Mouse (Mus musculus): ENCODE data around the gene Mymx. TPM values are rescaled to one million over a fixed set of nuclear protein-coding genes. Genes with fewer than 3 reads are reported as not detected.

The Mymx gene
- polyA plus RNA-seq, 1 experiment from 2014 or later = 0.39 TPM

DNA sequence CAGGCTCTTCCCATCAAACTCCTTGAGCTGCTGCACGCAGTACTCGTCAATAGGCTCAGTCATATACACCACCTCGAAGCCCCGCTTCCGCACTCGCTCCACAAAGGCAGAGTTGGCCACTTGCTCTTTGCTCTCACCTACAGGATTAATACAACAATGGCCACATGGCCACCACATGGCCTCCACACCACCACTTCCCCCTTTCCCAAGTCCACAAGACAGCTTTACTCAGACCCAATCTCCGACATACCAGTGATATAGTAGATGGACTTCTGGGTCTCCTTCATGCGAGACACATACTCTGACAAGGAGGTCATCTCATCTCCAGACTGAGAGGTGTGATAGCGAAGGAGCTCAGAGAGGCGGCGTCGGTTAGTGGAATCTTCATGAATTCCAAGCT is 32.9 kb downstream of the Mymx start:
- Histone ChIP-seq H3K4me2 (ENCODE audit: low read depth, low read length) (no peak overlapping the region), H3K4me3 (ENCODE audit: low read length) (no peak overlapping the region), H3K27ac (ENCODE audit: low read length) (no peak overlapping the region), H3K36me3 (ENCODE audit: control insufficient read depth, insufficient read depth, low read length) (peaks cover 63% of the 10 kb centered on the region), H3K9me3 (ENCODE audit: control insufficient read depth, low read length) (no peaks in the 10 kb centered on the region), H3K4me1 (replicated peaks; ENCODE audit: control insufficient read depth, insufficient read depth, low read length) (peaks cover 23% of the 10 kb centered on the region), H3K9ac (ENCODE audit: low read length) (no peak overlapping the region), H3K27me3 (ENCODE audit: control insufficient read depth, insufficient read depth, low read depth, low read length) (no peaks in the 10 kb centered on the region)
- ATAC-seq (ENCODE audit: low read depth) = no peak
- 82% methylated on average over 12 of the region's 12 CpGs for WGBS

DNA sequence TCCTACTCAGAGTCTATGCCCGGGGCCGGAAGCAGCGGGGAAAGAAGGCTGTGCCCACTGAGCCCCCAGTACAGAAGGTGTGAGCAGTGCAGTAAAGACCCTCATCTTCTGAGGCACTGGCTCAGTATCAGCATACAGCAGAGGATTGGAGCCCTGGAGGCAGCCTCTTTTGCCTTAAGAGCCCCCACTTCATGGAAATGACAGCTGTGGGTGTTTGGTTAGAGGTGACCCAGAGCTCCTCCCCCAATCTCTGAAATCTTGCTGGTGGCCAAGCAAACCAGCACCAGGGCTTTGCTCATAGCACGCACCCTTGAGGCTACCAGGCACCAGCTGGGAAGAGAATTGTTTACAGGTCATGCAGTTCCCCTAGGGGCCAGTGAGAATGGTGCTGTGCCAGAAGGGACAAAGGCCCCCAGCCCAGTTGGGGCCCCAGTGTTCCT is 34.7 kb downstream of the Mymx start:
- Histone ChIP-seq H3K36me3 (ENCODE audit: control insufficient read depth, insufficient read depth, low read length) (peaks cover 63% of the 10 kb centered on the region), H3K4me3 (ENCODE audit: low read length) (no peak overlapping the region), H3K27me3 (ENCODE audit: control insufficient read depth, insufficient read depth, low read depth, low read length) (no peaks in the 10 kb centered on the region), H3K9me3 (ENCODE audit: control insufficient read depth, low read length) (no peaks in the 10 kb centered on the region), H3K4me2 (ENCODE audit: low read depth, low read length) (no peak overlapping the region), H3K27ac (ENCODE audit: low read length) (no peak overlapping the region), H3K9ac (ENCODE audit: low read length) (no peak overlapping the region), H3K4me1 (replicated peaks; ENCODE audit: control insufficient read depth, insufficient read depth, low read length) (peaks cover 23% of the 10 kb centered on the region)
- 34% methylated on average over 4 of the region's 4 CpGs for WGBS
- no peak for ATAC-seq (ENCODE audit: low read depth)

DNA sequence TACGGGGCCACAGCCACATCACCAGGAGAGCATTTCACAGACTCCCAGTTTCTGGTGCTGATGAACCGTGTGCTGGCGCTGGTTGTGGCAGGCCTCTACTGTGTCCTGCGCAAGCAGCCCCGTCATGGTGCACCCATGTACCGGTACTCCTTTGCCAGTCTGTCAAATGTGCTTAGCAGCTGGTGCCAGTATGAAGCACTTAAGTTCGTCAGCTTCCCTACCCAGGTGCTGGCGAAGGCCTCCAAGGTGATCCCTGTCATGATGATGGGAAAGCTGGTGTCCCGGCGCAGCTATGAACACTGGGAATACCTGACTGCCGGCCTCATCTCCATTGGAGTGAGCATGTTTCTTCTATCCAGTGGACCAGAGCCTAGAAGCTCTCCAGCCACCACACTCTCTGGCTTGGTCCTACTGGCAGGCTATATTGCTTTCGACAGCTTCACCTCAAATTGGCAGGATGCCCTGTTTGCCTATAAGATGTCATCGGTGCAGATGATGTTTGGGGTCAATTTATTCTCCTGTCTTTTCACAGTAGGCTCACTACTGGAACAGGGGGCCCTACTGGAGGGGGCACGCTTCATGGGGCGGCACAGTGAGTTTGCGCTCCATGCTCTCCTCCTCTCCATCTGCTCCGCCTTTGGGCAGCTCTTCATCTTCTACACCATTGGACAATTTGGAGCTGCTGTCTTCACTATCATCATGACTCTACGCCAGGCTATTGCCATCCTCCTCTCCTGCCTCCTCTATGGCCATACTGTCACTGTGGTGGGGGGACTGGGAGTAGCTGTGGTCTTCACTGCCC is 35.3 kb downstream of the Mymx start:
- Histone ChIP-seq H3K4me1 (replicated peaks; ENCODE audit: control insufficient read depth, insufficient read depth, low read length) (peaks cover 21% of the 10 kb centered on the region), H3K27me3 (ENCODE audit: control insufficient read depth, insufficient read depth, low read depth, low read length) (no peaks in the 10 kb centered on the region), H3K36me3 (ENCODE audit: control insufficient read depth, insufficient read depth, low read length) (peaks cover 61% of the 10 kb centered on the region), H3K4me2 (ENCODE audit: low read depth, low read length) (no peak overlapping the region), H3K9ac (ENCODE audit: low read length) (no peak overlapping the region), H3K27ac (ENCODE audit: low read length) (no peak overlapping the region), H3K9me3 (ENCODE audit: control insufficient read depth, low read length) (no peaks in the 10 kb centered on the region), H3K4me3 (ENCODE audit: low read length) (no peak overlapping the region)
- no peak for ATAC-seq (ENCODE audit: low read depth)
- 52% methylated on average over 18 of the region's 18 CpGs for WGBS

DNA sequence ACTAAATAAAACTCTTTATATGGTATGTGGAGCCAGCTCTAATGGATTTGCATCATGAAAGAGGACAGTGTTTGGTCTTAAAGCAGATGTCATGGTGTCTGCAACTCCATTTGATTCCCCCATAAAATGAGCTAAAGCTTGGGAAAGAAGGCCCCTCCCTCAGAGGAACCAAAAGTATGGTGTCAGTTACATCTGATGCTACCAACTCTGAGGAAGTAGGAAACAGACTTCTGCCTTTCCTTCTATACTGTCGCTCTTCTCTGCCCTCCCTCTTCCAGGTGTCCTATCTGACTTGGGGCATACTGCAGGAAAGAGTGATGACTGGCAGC is 35.9 kb downstream of the Mymx start:
- no peak for ATAC-seq (ENCODE audit: low read depth)
- H3K9ac ChIP-seq (ENCODE audit: low read length) = no peak overlapping the region
- peaks cover 15% of the 10 kb centered on the region for H3K4me1 ChIP-seq (replicated peaks; ENCODE audit: control insufficient read depth, insufficient read depth, low read length)
- no peak overlapping the region for H3K4me3 ChIP-seq (ENCODE audit: low read length)
- H3K27ac ChIP-seq (ENCODE audit: low read length) = no peak overlapping the region
- no peaks in the 10 kb centered on the region for H3K9me3 ChIP-seq (ENCODE audit: control insufficient read depth, low read length)
- H3K4me2 ChIP-seq (ENCODE audit: low read depth, low read length) = no peak overlapping the region
- H3K36me3 ChIP-seq (ENCODE audit: control insufficient read depth, insufficient read depth, low read length) = peaks cover 55% of the 10 kb centered on the region
- WGBS = 72% methylated on average over 1 of the region's 1 CpGs
- no peaks in the 10 kb centered on the region for H3K27me3 ChIP-seq (ENCODE audit: control insufficient read depth, insufficient read depth, low read depth, low read length)

DNA sequence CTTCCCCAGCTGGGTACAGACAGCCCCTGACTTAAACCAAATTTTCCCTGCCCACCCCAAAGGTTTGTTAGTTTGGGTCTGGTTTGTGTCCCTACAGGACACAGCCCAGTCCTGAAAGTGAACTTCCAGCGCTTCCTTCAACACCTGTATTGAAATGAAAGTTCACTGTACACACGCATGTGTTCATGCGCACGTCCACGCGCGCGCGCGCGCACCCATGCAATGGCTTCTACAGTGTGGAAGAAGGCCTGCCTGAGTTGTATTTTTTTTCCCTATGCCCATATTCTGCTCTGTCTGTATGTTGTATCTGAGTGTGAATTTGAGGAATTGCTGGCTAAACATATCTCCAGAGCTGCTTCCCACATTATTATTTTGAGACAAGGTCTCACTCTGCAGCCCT is 36.8 kb downstream of the Mymx start:
- H3K4me2 ChIP-seq (ENCODE audit: low read depth, low read length) = peak overlapping the region; percentile 79
- peak overlapping the region; percentile 81 for H3K9ac ChIP-seq (ENCODE audit: low read length)
- WGBS = 91% methylated on average over 11 of the region's 11 CpGs
- H3K27ac ChIP-seq (ENCODE audit: low read length) = no peak overlapping the region
- H3K4me1 ChIP-seq (replicated peaks; ENCODE audit: control insufficient read depth, insufficient read depth, low read length) = peaks cover 12% of the 10 kb centered on the region
- no peaks in the 10 kb centered on the region for H3K27me3 ChIP-seq (ENCODE audit: control insufficient read depth, insufficient read depth, low read depth, low read length)
- H3K9me3 ChIP-seq (ENCODE audit: control insufficient read depth, low read length) = no peaks in the 10 kb centered on the region
- no peak for ATAC-seq (ENCODE audit: low read depth)
- H3K4me3 ChIP-seq (ENCODE audit: low read length) = peak overlapping the region; percentile 65
- peaks cover 47% of the 10 kb centered on the region for H3K36me3 ChIP-seq (ENCODE audit: control insufficient read depth, insufficient read depth, low read length)

DNA sequence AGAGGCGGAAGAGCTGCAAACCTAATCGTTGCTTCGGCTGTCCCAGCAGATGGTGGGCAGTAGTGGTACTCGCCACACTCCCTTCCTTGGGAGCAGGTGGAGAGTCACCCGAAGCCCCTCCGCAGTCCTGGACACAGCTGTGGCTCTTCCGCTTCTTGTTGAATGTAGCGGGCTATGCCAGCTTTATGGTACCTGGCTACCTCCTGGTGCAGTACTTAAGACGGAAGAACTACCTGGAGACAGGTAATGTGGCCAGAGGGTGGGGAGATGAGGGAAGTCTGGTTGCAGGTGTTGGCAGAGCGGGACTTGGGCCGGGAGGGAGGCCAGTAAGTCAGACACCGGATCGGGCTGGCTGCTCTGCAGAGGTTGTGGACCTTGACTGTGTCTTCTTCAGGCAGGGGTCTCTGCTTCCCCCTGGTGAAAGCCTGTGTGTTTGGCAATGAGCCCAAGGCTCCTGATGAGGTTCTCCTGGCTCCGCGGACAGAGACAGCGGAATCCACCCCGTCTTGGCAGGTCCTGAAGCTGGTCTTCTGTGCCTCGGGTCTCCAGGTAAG is 37.3 kb downstream of the Mymx start:
- ATAC-seq (ENCODE audit: low read depth) = no peak

DNA sequence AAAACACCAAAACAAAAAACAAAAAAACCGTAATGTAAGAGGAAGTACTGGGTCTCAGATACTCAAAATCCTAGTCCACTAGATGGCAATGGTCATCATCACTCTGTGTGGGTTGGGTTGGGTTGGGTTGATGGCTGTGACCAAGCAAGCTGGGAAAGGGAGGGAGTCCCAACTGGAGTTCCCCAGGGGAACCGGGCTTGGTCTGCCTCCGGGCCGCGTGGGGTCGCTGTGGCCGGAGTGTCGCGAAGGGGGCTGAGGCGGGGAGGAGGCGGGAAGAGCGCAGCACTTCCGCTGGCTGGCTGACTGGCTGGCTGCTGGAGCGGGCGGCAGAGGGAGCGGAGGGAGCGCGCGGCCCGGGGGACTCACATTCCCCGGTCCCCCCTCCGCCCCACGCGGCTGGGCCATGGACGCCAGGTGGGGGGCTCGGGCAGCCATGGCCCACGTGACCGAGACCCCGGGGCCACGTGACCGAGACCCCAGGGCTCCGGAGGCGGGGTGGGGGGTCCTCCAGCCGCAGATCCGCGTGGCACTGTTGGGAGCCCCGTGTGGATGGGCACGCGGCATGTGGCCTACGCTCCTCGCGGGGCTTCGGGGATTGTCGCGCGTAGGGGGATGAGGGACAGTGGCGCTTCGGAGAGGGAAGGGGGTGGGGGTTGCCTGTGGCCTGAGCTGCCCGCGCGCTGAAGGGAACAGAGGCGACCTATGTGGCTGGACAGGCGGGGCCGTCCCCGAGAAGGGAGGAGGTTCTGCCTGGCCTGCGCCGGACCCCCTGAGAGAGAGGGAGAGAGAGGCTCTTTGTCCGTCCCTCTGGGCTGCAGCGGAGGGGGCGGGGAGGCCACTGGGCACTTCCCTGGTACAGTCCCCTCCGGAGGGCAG is 38.0 kb downstream of the Mymx start, which contains the start of gene Slc35b2:
Slc35b2 (plus strand) TSS at position 220 of the 876 bp plus-strand sequence.
- peak within 1 kb of the TSS; percentile 81 for H3K9ac ChIP-seq (ENCODE audit: low read length)

More for the DNA sequence above, 37.3 kb downstream of the Mymx start:
- H3K9ac ChIP-seq (ENCODE audit: low read length) = peak overlapping the region; percentile 81
- peak overlapping the region; percentile 79 for H3K4me2 ChIP-seq (ENCODE audit: low read depth, low read length)
- H3K36me3 ChIP-seq (ENCODE audit: control insufficient read depth, insufficient read depth, low read length) = peaks cover 42% of the 10 kb centered on the region
- peaks cover 12% of the 10 kb centered on the region for H3K4me1 ChIP-seq (replicated peaks; ENCODE audit: control insufficient read depth, insufficient read depth, low read length)
- no peaks in the 10 kb centered on the region for H3K9me3 ChIP-seq (ENCODE audit: control insufficient read depth, low read length)
- WGBS = 7% methylated on average over 18 of the region's 18 CpGs
- H3K27ac ChIP-seq (ENCODE audit: low read length) = peak overlapping the region; percentile 62; the same call in 1 of the 2 replicates
- no peaks in the 10 kb centered on the region for H3K27me3 ChIP-seq (ENCODE audit: control insufficient read depth, insufficient read depth, low read depth, low read length)
- H3K4me3 ChIP-seq (ENCODE audit: low read length) = peak overlapping the region; percentile 65

DNA sequence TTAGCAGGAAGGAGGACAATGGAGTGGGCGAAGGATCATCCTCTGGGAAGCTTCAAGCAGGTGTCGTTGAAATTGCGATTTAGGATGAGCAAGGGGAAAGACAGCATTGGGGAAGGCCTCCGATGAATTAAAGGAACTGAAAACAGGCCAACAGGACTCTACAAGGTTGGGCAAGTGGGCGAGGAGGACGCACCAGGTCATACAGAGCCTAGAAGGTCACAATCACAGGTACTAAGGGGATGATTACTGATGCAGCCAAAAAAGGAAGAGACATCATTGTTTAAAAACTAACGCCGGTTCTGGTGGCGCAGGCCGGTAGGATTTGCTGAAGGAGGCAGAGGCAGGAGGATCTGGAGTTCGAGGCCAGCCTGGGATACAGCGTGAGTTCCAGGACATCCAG is 38.7 kb downstream of the Mymx start:
- peaks cover 12% of the 10 kb centered on the region for H3K4me1 ChIP-seq (replicated peaks; ENCODE audit: control insufficient read depth, insufficient read depth, low read length)
- no peak overlapping the region for H3K27ac ChIP-seq (ENCODE audit: low read length)
- peaks cover 28% of the 10 kb centered on the region for H3K36me3 ChIP-seq (ENCODE audit: control insufficient read depth, insufficient read depth, low read length)
- no peaks in the 10 kb centered on the region for H3K27me3 ChIP-seq (ENCODE audit: control insufficient read depth, insufficient read depth, low read depth, low read length)
- no peak overlapping the region for H3K4me3 ChIP-seq (ENCODE audit: low read length)
- H3K9ac ChIP-seq (ENCODE audit: low read length) = no peak overlapping the region
- no peak overlapping the region for H3K4me2 ChIP-seq (ENCODE audit: low read depth, low read length)
- H3K9me3 ChIP-seq (ENCODE audit: control insufficient read depth, low read length) = no peaks in the 10 kb centered on the region
- 69% methylated on average over 12 of the region's 12 CpGs for WGBS
- no peak for ATAC-seq (ENCODE audit: low read depth)

More for the DNA sequence above, 38.0 kb downstream of the Mymx start, which contains the start of gene Slc35b2:
- no peaks in the 10 kb centered on the region for H3K27me3 ChIP-seq (ENCODE audit: control insufficient read depth, insufficient read depth, low read depth, low read length)
- H3K4me3 ChIP-seq (ENCODE audit: low read length) = peak within 1 kb of the TSS; percentile 65
- peak within 1 kb of the TSS; percentile 62 for H3K27ac ChIP-seq (ENCODE audit: low read length)
- ATAC-seq (ENCODE audit: low read depth) = peak; percentile 92
- no peaks in the 10 kb centered on the region for H3K9me3 ChIP-seq (ENCODE audit: control insufficient read depth, low read length)
- peaks cover 34% of the 10 kb centered on the region for H3K36me3 ChIP-seq (ENCODE audit: control insufficient read depth, insufficient read depth, low read length)
- H3K4me2 ChIP-seq (ENCODE audit: low read depth, low read length) = peak within 1 kb of the TSS; percentile 79
- 2% methylated on average over 60 of the region's 61 CpGs for WGBS
- H3K4me1 ChIP-seq (replicated peaks; ENCODE audit: control insufficient read depth, insufficient read depth, low read length) = peaks cover 12% of the 10 kb centered on the region
